Mouse (Mus musculus) erythroblast, embryonic 14.5 days (primary cell): ENCODE data around the gene BC035044.

Source experiments
- GATA1 ChIP-seq: IDR thresholded peaks from 2 replicates; pipeline ENCODE4 v1.6.1; 2012; ENCODE audit warnings: low read length, inconsistent platforms, mixed read lengths
- TAL1 ChIP-seq: IDR thresholded peaks from 3 replicates; pipeline ENCODE4 v1.6.1; 2012; ENCODE audit warnings: low read length, inconsistent platforms, mixed read lengths

DNA sequence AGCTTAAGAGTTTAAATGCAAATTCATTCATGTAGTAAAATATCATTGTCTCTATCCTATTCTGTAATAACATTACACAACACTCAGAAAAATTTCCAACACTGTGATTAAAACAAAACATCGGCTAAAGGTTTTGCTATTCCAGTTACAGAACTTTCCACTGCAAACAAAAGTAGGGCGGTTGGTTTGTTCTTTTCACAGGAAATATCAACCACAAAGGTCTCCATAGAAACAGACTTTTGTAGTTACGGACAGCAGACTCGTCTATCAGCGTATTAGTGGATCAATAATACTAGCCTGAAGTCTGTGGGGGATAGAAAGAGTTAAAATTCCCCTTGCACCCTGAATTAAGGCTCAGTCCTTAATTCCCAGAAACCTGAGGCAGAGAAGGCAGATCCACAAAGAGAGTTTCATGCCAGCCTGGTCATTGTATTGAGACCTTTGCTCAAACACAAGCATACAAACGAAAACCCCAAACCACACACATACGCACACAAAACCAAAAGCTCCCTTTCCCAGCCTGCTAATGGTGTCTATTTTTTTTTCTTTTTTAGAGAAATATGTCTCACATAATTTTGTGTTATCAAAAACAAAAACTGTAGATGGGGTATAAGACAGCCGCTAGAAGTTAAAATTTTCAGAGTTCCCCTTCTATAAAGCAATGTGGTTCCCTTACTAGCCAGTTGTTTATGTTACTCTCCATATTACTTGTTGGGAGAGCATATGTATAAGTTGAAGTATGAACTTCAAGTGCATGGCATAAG lies 54.6 kb downstream of the BC035044 start:
- no peak for TF ChIP-seq GATA1
- TF ChIP-seq TAL1 = no peak
